Mouse (Mus musculus): ENCODE measurements around the gene Ankrd23.

DNA sequence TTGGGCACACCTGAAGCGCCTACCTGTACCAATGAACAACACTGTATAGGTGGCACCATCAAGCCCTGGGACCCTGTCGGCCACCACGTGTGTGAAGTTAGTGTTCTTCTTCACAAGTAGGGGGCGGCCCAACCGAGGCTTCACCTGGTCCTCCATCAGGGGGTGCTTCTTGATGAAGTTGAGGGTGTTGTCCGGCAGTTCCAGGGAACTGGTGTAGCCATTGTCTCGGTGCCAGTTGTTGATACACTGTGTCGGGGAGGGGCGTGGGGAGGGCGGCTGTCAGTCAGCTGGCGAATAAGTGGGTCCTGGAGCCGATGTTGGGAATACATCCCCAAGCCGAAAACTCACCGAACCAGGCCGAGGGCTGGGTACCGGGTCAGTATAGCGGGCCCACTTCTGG lies 15.2 kb upstream of the Ankrd23 start:
- no peak for TF ChIP-seq CTCF (IDR thresholded peaks at IDR 0.05; ENCODE audit: control insufficient read depth, insufficient read depth, insufficient read length)
- no peak for TF ChIP-seq MYOG (IDR thresholded peaks at IDR 0.05; ENCODE audit: control insufficient read depth, extremely low read depth, insufficient read length)
- no peak for TF ChIP-seq MYOD1 (IDR thresholded peaks at IDR 0.05; ENCODE audit: control insufficient read depth, insufficient read length, low read depth)
- TF ChIP-seq MAX (IDR thresholded peaks at IDR 0.05), result no peak
- no peak for TF ChIP-seq CEBPB (IDR thresholded peaks at IDR 0.05; ENCODE audit: low read depth)
